Mouse (Mus musculus) ES-E14 (cell line): Measurements from ENCODE around the gene Wdr11.

Source experiments
- HCFC1 ChIP-seq: IDR thresholded peaks from 2 replicates; pipeline ENCODE4 v1.6.1; 2012; ENCODE audit warnings: low read length, inconsistent platforms, borderline replicate concordance; ENCODE audit not compliant: insufficient read depth
- MAFK ChIP-seq: IDR thresholded peaks from 2 replicates; pipeline ENCODE4 v1.6.1; 2014; ENCODE audit warnings: mild to moderate bottlenecking, low read depth, low read length, inconsistent platforms; ENCODE audit not compliant: insufficient read depth

GRCm38 (mm10) chr7:129597186-129597585 lies 5.5 kb downstream of the Wdr11 start:
- TF ChIP-seq HCFC1 = no peak
- no peak for TF ChIP-seq MAFK
